Mouse (Mus musculus): ENCODE results near the gene Suz12. TPM values are rescaled to one million over a fixed set of nuclear protein-coding genes. Genes with fewer than 3 reads are reported as not detected.

Gene Suz12
- polyA plus RNA-seq, 1 experiment from 2014 or later, result 14.2 TPM

GRCm38 (mm10) chr11:79962125-79962876 lies 30.6 kb upstream of the Suz12 start, which contains the start of gene Utp6:
Gene Utp6, minus strand, starts transcription at chr11:79962390.
- Histone ChIP-seq H3K4me2 (replicated peaks; ENCODE audit: low read depth) (peak within 1 kb of the TSS; percentile 82), H3K27ac (ENCODE audit: low read depth, low read length) (peak within 1 kb of the TSS; percentile 54), H3K4me3 (ENCODE audit: low read depth, low read length) (peak within 1 kb of the TSS; percentile 66), H3K9me3 (ENCODE audit: control insufficient read depth) (no peaks in the 10 kb centered on the region), H3K27me3 (replicated peaks; ENCODE audit: control insufficient read depth, insufficient read depth, low read length) (no peaks in the 10 kb centered on the region), H3K9ac (ENCODE audit: low read depth, low read length) (peak within 1 kb of the TSS; percentile 58), H3K4me1 (replicated peaks; ENCODE audit: control insufficient read depth, insufficient read depth, low read length) (no peaks in the 10 kb centered on the region; the same call in 1 of the 2 replicates), H3K36me3 (ENCODE audit: control insufficient read depth, insufficient read depth) (peaks cover 8% of the 10 kb centered on the region)
- peak; percentile 94 for ATAC-seq
- WGBS, result under 1% methylated on average over 46 of the region's 46 CpGs
- TF ChIP-seq CTCF (IDR thresholded peaks at IDR 0.05; ENCODE audit: low read depth), result peak; percentile 89

- H3K9me3 ChIP-seq (ENCODE audit: control insufficient read depth), result no peaks in the 10 kb centered on the region
- H3K9ac ChIP-seq (ENCODE audit: low read depth, low read length), result peak overlapping the region; percentile 26; the same call in 1 of the 2 replicates
- TF ChIP-seq CTCF (IDR thresholded peaks at IDR 0.05; ENCODE audit: low read depth), result no peak
- peak overlapping the region; percentile 51; the same call in 1 of the 2 replicates for H3K27ac ChIP-seq (ENCODE audit: low read depth, low read length)
- no peaks in the 10 kb centered on the region; the same call in 1 of the 2 replicates for H3K4me1 ChIP-seq (replicated peaks; ENCODE audit: control insufficient read depth, insufficient read depth, low read length)
- H3K36me3 ChIP-seq (ENCODE audit: control insufficient read depth, insufficient read depth), result peaks cover 3% of the 10 kb centered on the region; the same call in 1 of the 2 replicates
- no peaks in the 10 kb centered on the region for H3K27me3 ChIP-seq (replicated peaks; ENCODE audit: control insufficient read depth, insufficient read depth, low read length)
- ATAC-seq, result peak; percentile 11; the same call in 1 of the 2 replicates
- H3K4me3 ChIP-seq (ENCODE audit: low read depth, low read length), result peak overlapping the region; percentile 66
- under 1% methylated on average over 9 of the region's 9 CpGs for WGBS
- peak overlapping the region; percentile 82 for H3K4me2 ChIP-seq (replicated peaks; ENCODE audit: low read depth)
Observed at GRCm38 (mm10) chr11:79962877-79963183, 30.1 kb upstream of the Suz12 start.

- WGBS, result 25% methylated on average over 8 of the region's 8 CpGs
- ATAC-seq, result no peak
- no peaks in the 10 kb centered on the region for H3K27me3 ChIP-seq (replicated peaks; ENCODE audit: control insufficient read depth, insufficient read depth, low read length)
- H3K4me3 ChIP-seq (ENCODE audit: low read depth, low read length), result peak overlapping the region; percentile 66; the same call in 1 of the 2 replicates
- H3K4me2 ChIP-seq (replicated peaks; ENCODE audit: low read depth), result peak overlapping the region; percentile 82
- H3K4me1 ChIP-seq (replicated peaks; ENCODE audit: control insufficient read depth, insufficient read depth, low read length), result no peaks in the 10 kb centered on the region; the same call in 1 of the 2 replicates
- H3K9me3 ChIP-seq (ENCODE audit: control insufficient read depth), result no peaks in the 10 kb centered on the region
- TF ChIP-seq CTCF (IDR thresholded peaks at IDR 0.05; ENCODE audit: low read depth), result no peak
- no peak overlapping the region for H3K9ac ChIP-seq (ENCODE audit: low read depth, low read length)
- no peak overlapping the region for H3K27ac ChIP-seq (ENCODE audit: low read depth, low read length)
- H3K36me3 ChIP-seq (ENCODE audit: control insufficient read depth, insufficient read depth), result no peaks in the 10 kb centered on the region
Observed at GRCm38 (mm10) chr11:79963212-79963974, 29.5 kb upstream of the Suz12 start.

GRCm38 (mm10) chr11:79965896-79966295 lies 27.0 kb upstream of the Suz12 start:
- Histone ChIP-seq H3K4me3 (ENCODE audit: low read depth, low read length) (no peak overlapping the region), H3K4me1 (replicated peaks; ENCODE audit: control insufficient read depth, insufficient read depth, low read length) (no peaks in the 10 kb centered on the region; the same call in 1 of the 2 replicates), H3K27ac (ENCODE audit: low read depth, low read length) (no peak overlapping the region), H3K9ac (ENCODE audit: low read depth, low read length) (no peak overlapping the region), H3K36me3 (ENCODE audit: control insufficient read depth, insufficient read depth) (no peaks in the 10 kb centered on the region), H3K4me2 (replicated peaks; ENCODE audit: low read depth) (no peak overlapping the region), H3K27me3 (replicated peaks; ENCODE audit: control insufficient read depth, insufficient read depth, low read length) (no peaks in the 10 kb centered on the region), H3K9me3 (ENCODE audit: control insufficient read depth) (no peaks in the 10 kb centered on the region)
- TF ChIP-seq CTCF (IDR thresholded peaks at IDR 0.05; ENCODE audit: low read depth), result no peak
- WGBS, result 47% methylated on average over 8 of the region's 8 CpGs
- ATAC-seq, result no peak

- no peak for TF ChIP-seq CTCF (IDR thresholded peaks at IDR 0.05; ENCODE audit: low read depth)
- 80% methylated on average over 10 of the region's 10 CpGs for WGBS
- Histone ChIP-seq H3K4me3 (ENCODE audit: low read depth, low read length) (no peak overlapping the region), H3K27me3 (replicated peaks; ENCODE audit: control insufficient read depth, insufficient read depth, low read length) (peaks cover 4% of the 10 kb centered on the region; the same call in 1 of the 2 replicates), H3K4me1 (replicated peaks; ENCODE audit: control insufficient read depth, insufficient read depth, low read length) (no peaks in the 10 kb centered on the region), H3K4me2 (replicated peaks; ENCODE audit: low read depth) (no peak overlapping the region), H3K9me3 (ENCODE audit: control insufficient read depth) (no peaks in the 10 kb centered on the region), H3K9ac (ENCODE audit: low read depth, low read length) (no peak overlapping the region), H3K36me3 (ENCODE audit: control insufficient read depth, insufficient read depth) (no peaks in the 10 kb centered on the region), H3K27ac (ENCODE audit: low read depth, low read length) (no peak overlapping the region)
- ATAC-seq, result no peak
Observed at GRCm38 (mm10) chr11:79967752-79968151, 25.2 kb upstream of the Suz12 start.

- peak overlapping the region; percentile 88 for H3K4me2 ChIP-seq (replicated peaks; ENCODE audit: low read depth)
- no peak overlapping the region for H3K27ac ChIP-seq (ENCODE audit: low read depth, low read length)
- ATAC-seq, result no peak
- H3K27me3 ChIP-seq (replicated peaks; ENCODE audit: control insufficient read depth, insufficient read depth, low read length), result peaks cover 20% of the 10 kb centered on the region
- H3K4me1 ChIP-seq (replicated peaks; ENCODE audit: control insufficient read depth, insufficient read depth, low read length), result no peaks in the 10 kb centered on the region; the same call in 1 of the 2 replicates
- H3K4me3 ChIP-seq (ENCODE audit: low read depth, low read length), result peak overlapping the region; percentile 46
- H3K9me3 ChIP-seq (ENCODE audit: control insufficient read depth), result no peaks in the 10 kb centered on the region
- no peak for TF ChIP-seq CTCF (IDR thresholded peaks at IDR 0.05; ENCODE audit: low read depth)
- 14% methylated on average over 8 of the region's 8 CpGs for WGBS
- H3K9ac ChIP-seq (ENCODE audit: low read depth, low read length), result no peak overlapping the region
- no peaks in the 10 kb centered on the region for H3K36me3 ChIP-seq (ENCODE audit: control insufficient read depth, insufficient read depth)
Observed at GRCm38 (mm10) chr11:79973133-79973532, 19.8 kb upstream of the Suz12 start.
